Mouse (Mus musculus) stomach, postnatal 0 days (tissue): ENCODE data around the gene Col4a3.

Experiments used
- CTCF ChIP-seq: IDR thresholded peaks from 2 replicates; pipeline ENCODE4 v1.5.1; 2016; ENCODE audit warnings: antibody characterized with exemption, low read depth, mild to moderate bottlenecking, moderate library complexity
- EP300 ChIP-seq: optimal IDR thresholded peaks from 2 replicates; pipeline ENCODE3; 2016; ENCODE audit warnings: antibody characterized with exemption

- TF ChIP-seq CTCF (no peak), EP300 (no peak)
Observed at GRCm38 (mm10) chr1:82725875-82726185, 139.1 kb downstream of the Col4a3 start.
